Mouse (Mus musculus): ENCODE data around the gene Taf15.

GRCm38 (mm10) chr11:83522075-83522474 is 49.2 kb downstream of the Taf15 start, which contains the start of gene Heatr9:
- no peak for TF ChIP-seq CTCF (IDR thresholded peaks at IDR 0.05)
- TF ChIP-seq POLR2A (IDR thresholded peaks at IDR 0.05; ENCODE audit: insufficient read depth, low read depth, low read length): no peak
- TF ChIP-seq EP300 (IDR thresholded peaks at IDR 0.05; ENCODE audit: insufficient read depth, low read depth, low read length): no peak

All from heart, adult 2 months (tissue).